Mouse (Mus musculus) bone marrow macrophage, adult 2 months (primary cell): ENCODE data around the gene Cobll1.

Experiments used
- CTCF ChIP-seq: IDR thresholded peaks from 2 replicates; pipeline ENCODE4 v1.5.1; 2012; ENCODE audit warnings: low read depth, mild to moderate bottlenecking, low read length, moderate library complexity
- POLR2A ChIP-seq: IDR thresholded peaks from 2 replicates; pipeline ENCODE4 v1.6.1; 2012; ENCODE audit warnings: mild to moderate bottlenecking, low read depth, low read length, borderline replicate concordance

- no peak for TF ChIP-seq CTCF
- TF ChIP-seq POLR2A = no peak
Observed at GRCm38 (mm10) chr2:65119076-65119475, 120.1 kb downstream of the Cobll1 start.
